Mouse (Mus musculus): Measurements from ENCODE around the gene Duxf3. TPM values are rescaled to one million over a fixed set of nuclear protein-coding genes. Genes with fewer than 3 reads are reported as not detected.
A peak's percentile ranks its signal among the peaks of the same experiment; 100 is the strongest.

Gene Duxf3
- total and polyA plus RNA-seq, 2 experiments from 2014 or later = not detected

DNA sequence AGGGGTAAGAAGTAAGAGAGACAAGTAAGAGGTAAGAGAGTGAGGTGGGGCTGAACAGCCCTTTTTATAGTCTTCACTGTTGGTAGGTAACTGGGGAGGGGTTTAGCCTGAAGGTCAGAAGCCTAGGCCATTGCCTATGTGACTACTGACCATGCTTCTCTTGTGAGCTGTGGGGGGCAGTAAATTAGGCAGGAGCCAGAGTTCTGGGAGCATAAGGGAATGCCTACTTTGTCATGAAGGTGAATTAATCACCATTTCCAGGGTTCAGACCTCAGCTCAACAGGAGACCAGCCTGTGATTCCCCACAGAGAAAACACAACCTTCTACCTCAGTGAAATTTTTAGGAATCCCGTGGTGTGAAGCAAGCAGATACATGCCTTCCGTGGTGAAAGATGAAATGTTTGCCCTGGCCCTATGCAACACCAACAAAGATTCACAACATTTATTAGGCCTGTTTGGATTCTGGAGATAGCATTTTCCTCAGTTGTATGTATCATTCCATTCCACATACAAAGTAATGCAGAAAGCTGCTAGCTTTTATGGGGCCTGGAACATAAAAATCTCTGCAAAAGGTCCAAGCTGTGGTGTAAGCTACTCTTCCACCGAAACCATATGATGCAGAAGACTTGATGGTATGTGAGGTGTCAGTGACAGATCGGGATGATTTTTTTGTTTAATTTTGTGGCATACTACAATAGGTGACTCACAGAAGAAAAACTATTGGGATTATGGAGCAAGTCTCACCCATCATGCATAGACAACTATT lies 25.7 kb downstream of the Duxf3 start:
- H3K4me2 ChIP-seq (ENCODE audit: low read depth, low read length) = no peak overlapping the region
- 73% methylated on average over 4 of the region's 4 CpGs for WGBS
- H3K36me3 ChIP-seq (replicated peaks; ENCODE audit: control insufficient read depth, insufficient read depth, low read length) = no peaks in the 10 kb centered on the region
- no peak overlapping the region for H3K4me3 ChIP-seq (ENCODE audit: low read depth, low read length)
- H3K9me3 ChIP-seq (replicated peaks; ENCODE audit: control insufficient read depth, low read length) = 0 out of 2 replicates have a peak, but pooled peaks cover 1% of the 10 kb centered on the region
- TF ChIP-seq CTCF (IDR thresholded peaks at IDR 0.05; ENCODE audit: low read depth) (no peak), EP300 (IDR thresholded peaks at IDR 0.05; ENCODE audit: low read depth) (no peak)
- no peak overlapping the region for H3K9ac ChIP-seq (replicated peaks; ENCODE audit: low read depth, low read length)
- no peaks in the 10 kb centered on the region for H3K27me3 ChIP-seq (ENCODE audit: control insufficient read depth, insufficient read depth, low read length)
- no peak for ATAC-seq (ENCODE audit: insufficient read depth, low read depth)
- no peaks in the 10 kb centered on the region for H3K4me1 ChIP-seq (ENCODE audit: control insufficient read depth, insufficient read depth)
- no peak overlapping the region for H3K27ac ChIP-seq (ENCODE audit: low read depth)
- no peak for DNase-seq (ENCODE audit: low spot score)

DNA sequence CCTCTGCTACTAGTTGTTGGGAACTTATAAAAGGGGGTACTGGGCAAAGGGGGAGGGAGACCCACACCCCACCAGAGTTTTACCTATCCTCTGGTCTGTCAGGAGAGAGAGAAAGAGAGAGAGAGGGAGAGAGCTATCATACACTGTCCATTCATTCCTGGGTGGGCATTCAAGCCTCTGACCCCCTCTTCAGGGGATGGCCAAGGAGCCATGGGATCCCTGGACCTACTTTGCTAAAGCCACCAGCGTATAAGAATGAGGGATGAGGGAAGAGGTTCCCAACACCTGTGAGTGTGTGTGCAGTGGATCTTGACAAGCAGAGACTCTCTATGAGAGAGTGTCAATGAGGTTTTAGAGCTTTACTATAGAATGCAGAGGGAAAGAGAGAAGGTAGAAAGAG lies 26.5 kb downstream of the Duxf3 start:
- DNase-seq (ENCODE audit: low spot score) (no peak), ATAC-seq (ENCODE audit: insufficient read depth, low read depth) (0 out of 2 replicates have a peak, but pooled peaks have one; percentile 11)
- H3K27ac ChIP-seq (ENCODE audit: low read depth) = no peak overlapping the region
- H3K27me3 ChIP-seq (ENCODE audit: control insufficient read depth, insufficient read depth, low read length) = no peaks in the 10 kb centered on the region
- no peak overlapping the region for H3K9ac ChIP-seq (replicated peaks; ENCODE audit: low read depth, low read length)
- no peaks in the 10 kb centered on the region for H3K36me3 ChIP-seq (replicated peaks; ENCODE audit: control insufficient read depth, insufficient read depth, low read length)
- WGBS = 35% methylated on average over 1 of the region's 1 CpGs
- no peak for TF ChIP-seq CTCF (IDR thresholded peaks at IDR 0.05; ENCODE audit: low read depth)
- TF ChIP-seq EP300 (IDR thresholded peaks at IDR 0.05; ENCODE audit: low read depth) = no peak
- no peaks in the 10 kb centered on the region for H3K9me3 ChIP-seq (replicated peaks; ENCODE audit: control insufficient read depth, low read length)
- no peak overlapping the region for H3K4me2 ChIP-seq (ENCODE audit: low read depth, low read length)
- H3K4me1 ChIP-seq (ENCODE audit: control insufficient read depth, insufficient read depth) = no peaks in the 10 kb centered on the region
- no peak overlapping the region for H3K4me3 ChIP-seq (ENCODE audit: low read depth, low read length)

Other genes with a start within 250 kb of the Duxf3 start
- not detected in 2 replicates for gene AW822073, start 7.7 kb downstream of the Duxf3 start, total RNA-seq (2014; rRNA removed; ENCODE audit: low replicate concordance)
- not detected in 2 replicates for gene AW822073, start 7.7 kb downstream of the Duxf3 start, polyA plus RNA-seq (2015; fragmentation: Nextera tagmentation; extraction: Ambion mirVana)
- not detected in 2 replicates for gene Gm4981, start 4.0 kb upstream of the Duxf3 start, total RNA-seq (2014; rRNA removed; ENCODE audit: low replicate concordance)
- gene Gm4981, start 4.0 kb upstream of the Duxf3 start, polyA plus RNA-seq (2015; fragmentation: Nextera tagmentation; extraction: Ambion mirVana) = not detected in 2 replicates
- gene Gcc2, start 22.8 kb upstream of the Duxf3 start, total RNA-seq (2014; rRNA removed; ENCODE audit: low replicate concordance) = 11.4 and 16.6 TPM in 2 replicates
- gene Gcc2, start 22.8 kb upstream of the Duxf3 start, polyA plus RNA-seq (2015; fragmentation: Nextera tagmentation; extraction: Ambion mirVana) = 33.9 and 37.3 TPM in 2 replicates
- gene Lims1, start 90.8 kb upstream of the Duxf3 start, total RNA-seq (2014; rRNA removed; ENCODE audit: low replicate concordance) = 177 and 193 TPM in 2 replicates
- 211 and 232 TPM in 2 replicates for gene Lims1, start 90.8 kb upstream of the Duxf3 start, polyA plus RNA-seq (2015; fragmentation: Nextera tagmentation; extraction: Ambion mirVana)
- 31.8 and 32.9 TPM in 2 replicates for gene Ranbp2, start 214.2 kb upstream of the Duxf3 start, total RNA-seq (2014; rRNA removed; ENCODE audit: low replicate concordance)
- 7.9 and 8.8 TPM in 2 replicates for gene Ranbp2, start 214.2 kb upstream of the Duxf3 start, polyA plus RNA-seq (2015; fragmentation: Nextera tagmentation; extraction: Ambion mirVana)